Mouse (Mus musculus) layer of hippocampus, postnatal 36 days (tissue): ENCODE measurements around the gene Tulp2. TPM values are rescaled to one million over a fixed set of nuclear protein-coding genes. Genes with fewer than 3 reads are reported as not detected.

Source experiments
- DNase-seq, 2 experiments: peaks; one replicate each; pipeline ENCODE4 v3.0.0; 2022
- total RNA-seq, 2 experiments: library from RNA; stranded (reverse); gene quantifications; 2 replicates each; pipeline ENCODE4 v1.2.3; 2021

Tulp2 gene
- not detected for total RNA-seq

GRCm38 (mm10) chr7:45481374-45481927 is at the start of gene Tulp2:
TSS of gene Tulp2 (plus strand) at chr7:45481877.
- DNase-seq: peak in 1 of 2 experiments; percentile 41

DNA sequence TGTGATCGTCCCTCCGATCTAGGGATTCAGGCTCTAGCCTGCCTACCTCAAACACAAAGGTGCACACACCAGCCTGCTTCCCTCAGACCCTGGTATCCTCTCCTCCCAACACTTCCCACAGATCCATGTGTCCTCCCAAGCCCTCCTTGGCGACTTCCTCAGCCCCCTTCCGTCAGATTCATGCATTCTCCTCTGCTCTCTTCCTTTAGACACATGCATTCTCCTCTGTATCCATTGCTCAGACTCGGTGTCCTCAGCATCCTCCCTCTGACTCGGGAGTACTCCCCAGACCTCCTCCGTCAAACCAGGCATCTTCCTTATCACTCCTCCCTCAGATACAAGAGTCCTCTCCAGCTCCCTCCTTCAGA is 47.9 kb upstream of the Tulp2 start:
- DNase-seq: no peak

DNA sequence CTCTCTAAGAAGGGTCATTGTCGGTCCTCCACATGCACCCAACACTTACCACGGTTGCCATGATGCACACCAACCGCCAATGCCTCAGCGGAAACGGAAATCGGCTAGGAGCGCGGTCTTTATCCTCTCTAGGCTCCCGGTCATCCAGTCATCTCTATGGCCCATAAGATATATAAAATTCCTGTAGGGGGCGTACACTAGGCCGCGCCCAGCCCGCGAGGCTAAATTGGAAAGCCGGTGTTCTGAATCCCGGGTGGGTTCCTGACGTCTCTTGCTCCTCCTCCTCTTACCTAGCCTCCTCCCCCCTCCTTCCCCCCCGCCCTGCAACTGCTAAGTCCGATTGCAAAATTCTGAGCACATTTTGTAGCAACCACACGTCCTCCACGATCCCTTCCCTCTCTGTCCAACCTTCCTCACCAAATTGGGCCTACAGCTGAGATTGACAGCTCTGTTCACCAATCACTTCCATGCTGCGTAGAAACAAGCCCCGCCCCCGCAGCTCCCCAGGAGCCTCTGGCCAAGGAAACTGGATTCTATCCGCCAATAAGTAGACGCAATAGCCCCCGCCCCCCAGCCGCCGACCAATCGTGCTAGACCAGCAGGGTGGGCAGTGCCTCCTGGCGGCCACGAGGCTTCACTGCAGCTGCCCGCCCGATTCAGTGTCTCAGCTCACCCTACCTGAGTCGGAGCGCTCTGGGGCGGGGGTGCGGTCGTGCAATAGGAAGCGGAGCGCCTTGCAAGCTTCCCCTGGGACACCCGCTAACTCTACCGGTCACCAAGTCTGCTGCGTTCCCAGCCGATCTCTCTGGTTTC is 47.3 kb upstream of the Tulp2 start, which contains the start of gene Gys1:
Gene Gys1, plus strand, starts transcription at position 642 of the 813 bp plus-strand sequence.
- DNase-seq: peak; percentile 100

DNA sequence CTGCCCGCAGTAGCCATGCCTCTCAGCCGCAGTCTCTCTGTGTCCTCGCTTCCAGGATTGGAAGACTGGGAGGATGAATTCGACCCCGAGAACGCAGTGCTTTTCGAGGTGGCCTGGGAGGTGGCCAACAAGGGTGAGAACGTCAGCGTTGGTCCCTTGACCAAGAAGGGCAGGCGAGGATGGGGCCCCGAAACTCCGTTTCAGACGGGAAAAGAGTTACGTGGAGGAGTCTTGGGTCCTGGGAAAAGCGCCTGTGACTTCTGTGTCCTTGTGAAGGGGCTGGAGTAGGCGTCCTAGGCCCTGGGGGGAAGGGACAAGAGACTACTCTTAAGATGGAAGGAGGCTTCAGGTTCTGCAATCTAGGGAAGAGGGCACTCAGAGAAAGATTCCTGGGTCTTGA is 46.6 kb upstream of the Tulp2 start:
- DNase-seq: no peak

DNA sequence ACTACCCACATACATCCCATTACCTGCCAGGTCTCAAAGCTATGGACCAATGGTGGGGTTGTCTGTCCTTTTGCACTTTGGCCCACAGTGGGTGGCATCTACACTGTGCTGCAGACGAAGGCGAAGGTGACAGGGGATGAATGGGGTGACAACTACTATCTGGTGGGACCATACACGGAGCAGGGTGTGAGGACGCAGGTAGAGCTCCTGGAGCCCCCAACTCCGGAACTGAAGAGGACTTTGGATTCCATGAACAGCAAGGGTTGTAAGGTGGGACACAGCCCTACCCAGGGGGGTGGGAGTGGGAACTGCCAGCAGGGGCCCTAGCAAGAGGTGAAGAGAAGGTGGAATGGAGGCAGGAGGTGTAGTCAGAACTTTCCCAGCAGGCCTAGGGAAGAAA is 45.2 kb upstream of the Tulp2 start:
- no peak for DNase-seq

DNA sequence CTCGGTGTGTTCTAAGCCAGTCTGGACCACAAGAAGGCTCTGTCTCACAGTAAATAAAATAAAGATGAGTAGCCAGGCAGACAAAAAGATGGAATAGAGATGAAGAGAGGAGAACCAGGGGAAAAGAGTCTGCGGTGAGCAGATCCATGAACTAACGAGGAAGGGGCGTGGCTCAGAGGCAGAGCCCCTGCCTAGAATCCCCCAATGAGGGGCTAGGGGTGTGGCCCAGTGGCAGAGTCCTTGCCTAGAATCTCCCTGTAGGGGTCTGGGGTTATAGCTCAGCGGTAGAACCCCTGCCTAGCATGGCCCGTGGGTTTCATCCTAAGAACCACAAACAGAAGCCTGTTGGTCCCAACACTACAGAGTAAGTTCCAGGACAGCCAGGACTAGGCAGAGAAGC is 44.6 kb upstream of the Tulp2 start:
- no peak for DNase-seq

- no peak for DNase-seq
Observed at GRCm38 (mm10) chr7:45437521-45438276, 44.0 kb upstream of the Tulp2 start, which contains the start of gene Ruvbl2. TSS of gene Ruvbl2 (minus strand) at chr7:45438096.

DNA sequence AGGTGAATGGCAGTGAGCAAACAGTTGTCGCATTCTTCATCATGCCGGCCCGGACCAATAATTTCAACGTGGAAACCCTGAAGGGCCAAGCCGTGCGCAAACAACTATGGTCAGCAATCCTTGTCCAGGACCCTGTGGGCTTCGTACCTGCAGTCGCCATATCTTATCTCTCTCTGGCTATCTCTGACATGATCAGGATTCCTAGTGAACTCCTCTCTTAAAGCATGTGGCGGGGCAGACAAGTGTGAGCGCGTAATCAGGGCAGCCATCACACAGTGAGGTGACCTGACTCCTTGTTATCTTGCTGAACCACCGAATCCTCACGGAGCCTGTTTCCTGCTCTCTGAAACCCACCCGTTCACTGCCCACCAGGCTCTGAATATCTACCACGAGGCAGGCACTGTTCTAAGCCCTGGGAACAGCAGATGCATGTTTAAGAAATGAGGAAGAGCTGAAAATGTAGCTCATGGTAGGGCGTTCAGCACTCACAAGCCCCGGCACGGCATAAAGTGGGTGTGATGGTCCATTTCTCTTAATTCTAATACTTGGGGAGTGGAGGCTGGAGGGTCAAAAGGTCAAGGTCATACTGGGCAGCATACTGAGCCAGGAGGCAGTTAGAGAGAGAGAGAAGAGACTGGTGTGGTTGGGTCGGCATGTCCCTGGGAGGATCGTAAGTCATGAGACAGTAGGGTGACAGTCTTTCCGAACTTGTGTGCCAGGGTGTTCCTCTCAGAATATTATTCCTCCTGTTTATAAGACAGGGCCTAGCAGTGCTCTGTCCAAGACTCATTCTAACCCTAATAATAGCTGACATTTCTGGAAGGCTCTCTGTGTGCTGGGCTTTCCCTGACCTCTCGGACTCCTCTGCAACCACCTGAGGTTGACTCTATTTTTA is 37.9 kb upstream of the Tulp2 start:
- no peak for DNase-seq

- no peak for DNase-seq
Observed at GRCm38 (mm10) chr7:45446589-45446988, 35.1 kb upstream of the Tulp2 start.

GRCm38 (mm10) chr7:45447325-45447990 is 34.2 kb upstream of the Tulp2 start:
- no peak for DNase-seq

DNA sequence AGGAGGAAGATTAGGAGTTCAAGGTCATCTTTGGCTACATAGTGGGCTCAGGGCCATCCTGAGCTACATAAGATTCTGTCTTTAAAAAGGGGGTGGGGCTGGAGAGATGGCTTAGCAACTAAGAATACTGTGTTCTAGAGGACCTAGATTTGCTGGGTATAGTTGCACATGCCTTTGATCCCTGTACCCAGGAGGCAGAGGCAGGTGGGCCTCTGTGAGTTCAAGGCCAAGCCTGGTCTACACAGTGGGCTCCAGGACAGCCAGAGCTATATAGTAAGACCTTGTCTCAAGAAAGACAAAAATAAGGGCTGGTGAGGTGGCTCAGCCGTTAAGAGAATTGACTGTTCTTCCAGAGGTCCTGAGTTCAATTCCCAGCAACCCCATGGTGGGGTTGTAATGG is 31.7 kb upstream of the Tulp2 start:
- DNase-seq: no peak

DNA sequence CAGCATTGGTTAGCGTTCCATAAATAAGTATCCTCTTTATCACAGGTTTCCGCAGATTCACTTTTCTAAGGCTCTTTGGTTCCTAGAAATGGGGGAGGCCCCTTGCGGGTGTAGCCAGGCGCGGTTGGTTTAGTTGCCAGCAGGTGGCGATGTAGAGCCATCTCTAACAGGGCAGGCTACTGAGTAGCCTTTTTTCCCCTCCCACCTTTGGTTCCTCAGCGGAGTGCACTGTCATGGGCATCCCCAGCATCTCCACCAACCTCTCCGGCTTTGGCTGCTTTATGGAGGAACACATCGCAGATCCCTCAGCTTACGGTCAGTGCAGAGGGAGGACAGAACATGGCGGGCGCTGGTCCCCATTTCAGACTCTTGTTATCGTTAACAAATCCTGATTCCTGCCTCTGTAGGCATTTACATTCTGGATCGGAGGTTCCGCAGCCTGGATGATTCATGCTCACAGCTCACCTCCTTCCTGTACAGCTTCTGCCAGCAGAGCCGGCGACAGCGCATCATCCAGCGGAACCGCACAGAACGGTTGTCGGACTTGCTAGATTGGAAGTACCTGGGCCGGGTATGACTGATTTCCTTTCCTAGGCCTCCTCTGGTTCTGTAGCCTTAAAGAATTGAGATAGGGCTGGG is 30.2 kb upstream of the Tulp2 start:
- DNase-seq: peak; percentile 85 to 87

DNA sequence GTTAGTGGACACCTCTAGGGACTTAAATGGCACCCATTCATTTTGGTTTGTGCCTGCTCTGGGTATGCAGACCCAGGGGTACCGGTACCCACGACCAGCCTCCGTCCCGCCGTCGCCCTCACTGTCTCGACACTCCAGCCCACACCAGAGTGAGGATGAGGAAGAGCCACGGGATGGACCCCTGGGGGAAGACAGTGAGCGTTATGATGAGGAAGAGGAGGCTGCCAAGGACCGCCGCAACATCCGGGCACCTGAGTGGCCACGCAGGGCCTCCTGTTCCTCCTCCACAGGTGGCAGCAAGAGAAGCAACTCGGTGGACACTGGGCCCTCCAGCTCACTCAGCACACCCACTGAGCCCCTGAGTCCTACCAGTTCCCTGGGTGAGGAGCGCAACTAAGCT is 26.7 kb upstream of the Tulp2 start:
- DNase-seq: no peak

DNA sequence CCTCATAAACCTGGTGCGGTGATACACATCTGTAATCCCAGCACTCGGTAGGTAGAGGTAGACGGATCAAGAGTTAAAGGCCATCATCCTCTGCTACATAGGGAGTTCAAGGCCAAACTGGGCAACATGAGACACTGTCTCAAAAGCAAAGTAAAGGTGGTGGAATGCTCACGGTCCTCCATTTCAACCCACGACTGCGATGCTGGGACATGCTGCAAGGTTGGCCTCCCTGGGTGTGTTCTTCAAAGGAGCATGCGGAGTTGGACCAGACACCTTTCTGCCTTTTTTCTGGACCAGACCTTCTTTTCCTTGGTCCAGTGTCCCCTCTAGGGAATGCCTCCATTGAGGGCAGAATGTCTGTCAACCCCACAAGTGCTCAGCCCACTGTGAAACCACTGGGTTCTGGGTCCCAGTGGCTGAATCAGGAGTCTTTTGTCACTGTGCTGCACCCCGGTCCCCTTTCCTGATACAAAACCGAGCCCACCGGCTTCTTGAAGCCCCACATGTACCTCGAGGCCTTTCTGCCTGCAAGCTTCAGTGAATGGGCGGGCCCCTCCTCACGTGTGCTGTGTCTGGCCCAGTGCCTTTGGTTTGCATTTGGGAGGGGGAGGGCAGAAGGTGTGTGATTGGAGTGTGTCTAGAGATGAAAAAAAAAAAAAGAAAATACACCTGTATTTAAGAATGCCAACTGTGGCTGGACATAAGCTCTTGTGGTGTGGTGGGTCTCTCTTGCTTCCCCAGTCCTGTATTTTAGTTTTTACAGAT is 25.6 kb upstream of the Tulp2 start:
- no peak for DNase-seq

DNA sequence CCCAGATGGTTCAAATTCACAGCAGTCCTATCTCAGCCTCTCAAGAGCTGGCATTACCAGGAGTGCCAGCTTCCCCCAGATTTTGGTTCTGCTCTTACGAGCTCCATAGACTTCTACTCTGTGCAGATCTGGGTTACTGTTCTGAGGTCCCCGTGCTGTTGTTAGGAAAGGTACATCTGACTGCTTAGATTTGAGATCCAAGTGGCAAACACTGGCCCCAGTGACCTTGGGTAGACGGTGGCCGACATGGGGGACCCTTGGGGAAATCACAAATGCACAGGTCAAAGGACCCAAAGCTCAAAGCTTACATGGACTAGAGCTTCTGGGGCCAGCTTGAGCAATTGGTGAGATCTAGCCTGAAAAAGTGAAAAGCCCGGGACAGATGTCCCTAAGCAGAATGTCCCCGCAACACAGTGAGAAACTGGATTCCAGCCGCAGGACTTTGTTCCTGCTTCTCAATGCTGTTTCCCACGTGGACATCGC is 24.9 kb upstream of the Tulp2 start:
- DNase-seq: no peak

DNA sequence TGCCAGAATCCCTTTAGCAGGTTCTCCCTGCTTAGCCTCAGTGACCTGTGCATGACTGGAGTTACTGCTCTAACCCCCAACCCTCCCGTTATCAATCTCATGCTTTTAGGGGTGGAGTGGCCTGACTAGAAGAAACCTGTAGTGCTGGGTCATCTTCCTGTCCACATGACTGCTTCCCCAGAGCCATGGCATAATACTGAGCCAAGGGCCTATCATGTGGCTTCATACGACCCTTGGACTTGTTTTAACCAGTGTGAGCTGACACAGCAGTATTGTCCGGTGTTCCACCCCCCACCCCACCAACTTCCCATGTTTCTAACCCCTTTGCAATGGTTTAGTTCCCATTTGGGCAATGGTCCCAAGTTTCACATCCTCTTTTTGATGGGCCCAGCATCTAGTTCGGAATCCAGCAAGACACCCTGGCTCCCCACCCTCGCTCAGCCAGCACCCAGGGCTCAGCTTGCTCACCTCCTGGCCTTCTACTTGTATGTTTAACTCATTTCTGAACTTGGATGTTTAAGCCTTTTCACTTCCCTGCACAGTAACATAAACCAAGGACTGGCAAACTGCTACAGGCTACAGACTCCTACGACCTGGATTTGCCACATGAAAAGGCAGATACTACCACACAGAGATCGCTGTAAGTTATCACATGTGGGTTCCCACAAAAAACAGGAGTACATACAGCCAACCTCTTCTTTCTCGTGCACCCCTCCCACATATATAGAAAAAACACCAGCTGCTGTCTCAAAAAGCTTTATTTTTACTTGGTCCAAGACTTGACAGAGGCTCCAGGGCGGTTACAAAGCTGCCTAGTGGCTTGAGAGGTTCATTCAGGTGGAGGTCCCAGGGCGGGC is 24.2 kb upstream of the Tulp2 start:
- no peak for DNase-seq

DNA sequence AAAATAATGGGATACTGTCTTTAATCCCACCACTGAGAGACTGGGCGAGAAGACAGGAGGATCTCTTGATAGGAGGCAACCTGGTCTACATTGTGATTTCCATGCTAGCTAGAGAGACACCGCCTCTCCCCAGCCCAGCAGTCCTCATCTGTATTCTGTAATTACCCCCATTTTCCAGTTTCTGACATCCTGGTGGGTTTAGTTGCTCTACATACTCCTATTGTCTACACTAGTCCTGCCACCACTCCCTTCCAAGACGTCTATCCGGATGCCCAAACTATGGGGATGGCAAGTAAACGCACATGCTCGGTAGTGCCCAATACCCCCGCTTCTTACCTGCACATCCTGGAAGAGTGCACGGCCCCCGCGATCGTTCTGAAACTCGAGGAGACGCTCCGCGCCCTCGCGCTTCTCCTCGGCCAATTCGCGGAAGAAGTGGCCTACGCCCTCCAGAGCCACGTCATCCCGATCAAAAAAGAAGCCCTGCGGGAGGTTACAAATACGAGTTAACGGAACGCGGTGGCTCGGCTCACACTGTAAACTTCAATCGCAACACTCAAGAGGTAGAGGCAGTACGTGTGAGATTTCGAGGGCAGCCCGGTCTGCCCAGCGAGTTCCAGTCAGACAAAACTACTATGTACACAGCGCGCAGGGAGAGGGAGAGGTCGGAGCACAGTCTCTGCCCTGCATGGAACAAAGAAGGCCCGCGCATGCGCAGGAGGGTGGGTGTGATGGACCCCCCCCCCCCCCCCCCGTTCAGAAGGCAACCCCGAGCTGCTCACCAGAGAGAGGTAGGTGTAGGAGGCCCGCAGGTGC is 22.7 kb upstream of the Tulp2 start:
- peak; percentile 70 to 71 for DNase-seq

- DNase-seq: peak; percentile 95
Observed at GRCm38 (mm10) chr7:45459564-45460140, 22.0 kb upstream of the Tulp2 start, which contains the start of gene Ftl1. TSS of gene Ftl1 (minus strand) at chr7:45459884.
